Mouse (Mus musculus) kidney, embryonic 14.5 days (tissue): ENCODE data around the gene Lefty2. TPM values are rescaled to one million over a fixed set of nuclear protein-coding genes. Genes with fewer than 3 reads are reported as not detected.
A peak's percentile ranks its signal among the peaks of the same experiment; 100 is the strongest.
"Not testable (repeated sequence)": the region's sequence is repeated elsewhere in the genome, so short reads cannot be mapped to it uniquely, and the experiment has no call there.

ENCODE experiments used
- ATAC-seq: fragments of 200-750 bp; cut with Nextera tagmentation; 2 replicates; pipeline ENCODE4 v1.8.0; 2017; ENCODE audit warnings: moderate number of reproducible peaks, mild to moderate bottlenecking, moderate TSS enrichment, moderate library complexity; ENCODE audit not compliant: low FRiP score, low TSS enrichment
- H3K27ac ChIP-seq: fragments of 300-500 bp; sonication (generic); 2 replicates; pipeline ENCODE4 v1.5.1; 2014; ENCODE audit warnings: low read depth, mild to moderate bottlenecking, low read length, moderate library complexity, mixed read lengths
- H3K27me3 ChIP-seq: fragments of 300-500 bp; sonication (generic); 2 replicates; pipeline ENCODE4 v1.6.1; 2014; ENCODE audit warnings: mild to moderate bottlenecking, low read length; ENCODE audit not compliant: control insufficient read depth, insufficient read depth
- H3K36me3 ChIP-seq: fragments of 300-500 bp; sonication (generic); 2 replicates; pipeline ENCODE4 v1.6.1; 2014; ENCODE audit warnings: low read length, mixed read lengths; ENCODE audit not compliant: control insufficient read depth, insufficient read depth
- H3K4me1 ChIP-seq: fragments of 300-500 bp; sonication (generic); 2 replicates; pipeline ENCODE4 v1.6.1; 2014; ENCODE audit warnings: low read length, mixed read lengths; ENCODE audit not compliant: control insufficient read depth, insufficient read depth
- H3K4me2 ChIP-seq: fragments of 300-500 bp; sonication (generic); replicated peaks from 2 replicates; pipeline ENCODE4 v1.6.1; 2014; ENCODE audit warnings: low read depth, mild to moderate bottlenecking, low read length
- H3K4me3 ChIP-seq: fragments of 300-500 bp; sonication (generic); 2 replicates; pipeline ENCODE4 v1.5.1; 2014; ENCODE audit warnings: mild to moderate bottlenecking, low read length
- H3K9ac ChIP-seq: fragments of 300-500 bp; sonication (generic); 2 replicates; pipeline ENCODE4 v1.6.1; 2014; ENCODE audit warnings: low read depth, mild to moderate bottlenecking, low read length, moderate library complexity
- H3K9me3 ChIP-seq: fragments of 300-500 bp; sonication (generic); 2 replicates; pipeline ENCODE4 v1.6.1; 2016; ENCODE audit warnings: low read length; ENCODE audit not compliant: control insufficient read depth
- WGBS: fragments of 180-500 bp; shearing (Covaris S2); extraction: QIAGEN DNeasy Blood & Tissue Kit; methylation state at CpG from one replicate; pipeline ENCODE4 v1.1.7; 2014; 5-methylcytosine and 5-hydroxymethylcytosine counted together
- polyA plus RNA-seq: library from polyadenylated mRNA; unstranded; fragments of >200 nt; fragmentation: Nextera tagmentation; extraction: Ambion mirVana; gene quantifications from 2 replicates; pipeline ENCODE4 v1.2.1, GENCODE M21; 2014

The Lefty2 gene
- polyA plus RNA-seq, 1 experiment from 2014 or later, result not detected

DNA sequence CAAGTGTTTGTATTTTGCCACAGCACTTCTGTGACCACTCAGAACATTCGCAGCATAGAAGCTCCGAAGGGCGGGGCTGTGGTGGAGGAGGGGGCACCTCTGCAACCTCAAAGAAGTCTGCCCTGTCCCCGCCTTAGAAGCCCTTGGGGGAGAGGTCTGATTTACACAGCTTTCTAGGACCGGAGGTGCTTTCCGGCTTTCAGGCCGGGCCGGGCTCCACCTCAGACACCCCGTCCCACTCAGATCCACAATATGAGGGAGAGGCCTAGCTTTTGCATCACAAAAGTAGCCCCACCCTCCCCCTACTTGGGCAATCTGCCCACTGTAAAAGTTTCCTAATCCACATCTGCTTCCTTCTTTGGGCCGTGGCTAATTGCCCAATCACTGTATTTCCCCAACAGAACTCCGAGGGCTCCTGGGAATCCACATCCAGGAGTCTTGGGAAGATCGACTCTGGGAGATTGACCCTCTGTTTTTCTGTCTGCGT, 4.3 kb upstream of the Lefty2 start:
- no peak overlapping the region for H3K27ac ChIP-seq
- H3K4me3 ChIP-seq, result peak overlapping the region; percentile 0; the same call in 1 of the 2 replicates
- WGBS, result 2% methylated on average over 13 of the region's 13 CpGs
- H3K9me3 ChIP-seq, result no peaks in the 10 kb centered on the region
- peaks cover 10% of the 10 kb centered on the region for H3K27me3 ChIP-seq
- peak overlapping the region; percentile 16 for H3K4me2 ChIP-seq
- no peaks in the 10 kb centered on the region for H3K36me3 ChIP-seq
- peaks cover 16% of the 10 kb centered on the region for H3K4me1 ChIP-seq
- peak; percentile 74 for ATAC-seq
- peak overlapping the region; percentile 32; the same call in 1 of the 2 replicates for H3K9ac ChIP-seq

DNA sequence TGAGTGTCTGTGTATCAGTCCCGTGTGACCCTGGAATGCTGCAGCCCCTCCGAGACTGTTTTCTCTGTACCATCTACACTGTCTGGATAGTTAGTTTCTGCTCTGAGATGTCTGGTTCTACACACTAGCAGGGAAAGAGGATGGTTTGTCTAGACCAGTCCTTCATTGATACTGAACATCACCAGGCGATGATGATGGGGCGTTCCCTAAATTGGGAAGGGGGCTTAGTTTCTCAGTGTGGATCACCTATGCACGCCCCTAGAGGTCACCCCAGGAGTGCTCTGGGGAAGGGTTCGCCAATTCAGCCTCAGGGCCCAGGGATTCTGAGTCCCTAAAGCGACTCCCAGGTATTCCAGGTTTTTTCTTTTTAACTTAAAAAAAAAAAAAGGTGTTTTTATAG, 3.7 kb upstream of the Lefty2 start:
- Histone ChIP-seq H3K9ac (peak overlapping the region; percentile 32; the same call in 1 of the 2 replicates), H3K4me2 (peak overlapping the region; percentile 16), H3K27me3 (peaks cover 13% of the 10 kb centered on the region), H3K4me1 (peaks cover 10% of the 10 kb centered on the region), H3K9me3 (no peaks in the 10 kb centered on the region), H3K4me3 (no peak overlapping the region; the same call in 1 of the 2 replicates), H3K36me3 (no peaks in the 10 kb centered on the region), H3K27ac (no peak overlapping the region)
- 37% methylated on average over 7 of the region's 7 CpGs for WGBS
- ATAC-seq, result no peak; the same call in 1 of the 2 replicates

- peaks cover 20% of the 10 kb centered on the region for H3K27me3 ChIP-seq
- H3K9ac ChIP-seq, result no peak overlapping the region
- H3K9me3 ChIP-seq, result no peaks in the 10 kb centered on the region
- H3K4me1 ChIP-seq, result peaks cover 9% of the 10 kb centered on the region; the same call in 1 of the 2 replicates
- WGBS, result 44% methylated on average over 6 of the region's 6 CpGs
- no peak overlapping the region for H3K4me3 ChIP-seq
- H3K27ac ChIP-seq, result no peak overlapping the region
- ATAC-seq, result no peak
- no peaks in the 10 kb centered on the region for H3K36me3 ChIP-seq
- H3K4me2 ChIP-seq, result no peak overlapping the region
Observed at GRCm38 (mm10) chr1:180889841-180890240, 3.1 kb upstream of the Lefty2 start.

- Histone ChIP-seq H3K4me3 (peak overlapping the region; percentile 19), H3K27me3 (peaks cover 26% of the 10 kb centered on the region), H3K4me2 (peak overlapping the region; percentile 29)
- H3K36me3 ChIP-seq, H3K9me3 ChIP-seq, H3K9ac ChIP-seq, H3K4me1 ChIP-seq, H3K27ac ChIP-seq: not testable (repeated sequence)
- peak; percentile 66 for ATAC-seq
- WGBS, result 6% methylated on average over 46 of the region's 51 CpGs
Observed at GRCm38 (mm10) chr1:180894088-180894987, 1.4 kb downstream of the Lefty2 start.

DNA sequence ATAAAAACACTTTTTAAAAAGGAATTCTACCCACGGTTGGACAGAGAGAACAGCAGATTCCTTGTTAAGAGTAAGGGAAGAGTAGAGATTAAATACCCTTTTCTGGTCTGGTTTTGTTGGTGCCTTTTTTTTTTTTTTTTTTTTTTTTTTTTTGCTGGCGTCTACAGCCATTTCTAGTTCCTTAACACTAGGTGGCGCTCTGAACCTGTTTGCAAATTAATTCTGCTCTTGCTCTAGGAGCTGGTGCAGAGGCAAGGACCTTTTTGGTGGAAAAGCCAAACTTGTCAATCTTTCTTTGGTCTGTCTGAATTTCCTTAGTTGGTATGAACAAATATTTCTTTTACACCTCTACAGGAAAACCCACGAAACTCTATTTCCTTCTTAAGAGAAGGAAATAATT, 8.2 kb downstream of the Lefty2 start:
- no peak overlapping the region for H3K9ac ChIP-seq
- H3K4me2 ChIP-seq, result no peak overlapping the region
- no peaks in the 10 kb centered on the region for H3K27me3 ChIP-seq
- no peak overlapping the region for H3K4me3 ChIP-seq
- H3K9me3 ChIP-seq, result no peaks in the 10 kb centered on the region
- no peak for ATAC-seq
- no peak overlapping the region for H3K27ac ChIP-seq
- WGBS, result 2% methylated on average over 4 of the region's 4 CpGs
- H3K4me1 ChIP-seq, result peaks cover 8% of the 10 kb centered on the region; the same call in 1 of the 2 replicates
- peaks cover 4% of the 10 kb centered on the region; the same call in 1 of the 2 replicates for H3K36me3 ChIP-seq

DNA sequence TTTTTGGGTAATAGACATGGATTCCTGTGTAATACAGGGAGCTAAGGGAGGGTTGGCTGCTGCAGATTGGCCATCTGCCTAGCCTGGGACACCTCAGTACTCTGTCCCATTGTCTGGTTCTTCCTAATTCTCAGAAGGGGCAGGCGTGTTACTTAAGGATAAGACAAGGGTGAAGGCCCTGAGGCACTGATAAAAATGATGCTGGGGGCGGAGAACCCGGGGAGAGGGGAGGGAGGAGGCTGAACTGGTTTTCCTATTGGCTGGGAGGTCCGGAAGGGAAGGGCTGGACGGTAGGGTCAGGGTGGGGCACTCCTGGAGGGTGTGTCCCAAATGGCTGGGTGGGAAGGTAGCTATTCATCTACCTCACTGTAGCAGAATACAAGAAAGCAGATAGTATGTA, 10.0 kb downstream of the Lefty2 start:
- Histone ChIP-seq H3K9me3 (no peaks in the 10 kb centered on the region), H3K4me2 (no peak overlapping the region), H3K4me3 (no peak overlapping the region), H3K27me3 (no peaks in the 10 kb centered on the region), H3K36me3 (peaks cover 22% of the 10 kb centered on the region), H3K9ac (no peak overlapping the region), H3K4me1 (peaks cover 8% of the 10 kb centered on the region; the same call in 1 of the 2 replicates), H3K27ac (no peak overlapping the region)
- no peak for ATAC-seq
- WGBS, result 31% methylated on average over 5 of the region's 5 CpGs

GRCm38 (mm10) chr1:180903666-180904038, 10.7 kb downstream of the Lefty2 start:
- Histone ChIP-seq H3K36me3 (peaks cover 27% of the 10 kb centered on the region), H3K27me3 (no peaks in the 10 kb centered on the region), H3K4me1 (peaks cover 8% of the 10 kb centered on the region; the same call in 1 of the 2 replicates), H3K27ac (peak overlapping the region; percentile 81), H3K9ac (peak overlapping the region; percentile 92; the same call in 1 of the 2 replicates), H3K4me2 (peak overlapping the region; percentile 39), H3K9me3 (no peaks in the 10 kb centered on the region), H3K4me3 (peak overlapping the region; percentile 96)
- WGBS, result 25% methylated on average over 10 of the region's 10 CpGs
- ATAC-seq, result peak; percentile 25; the same call in 1 of the 2 replicates

GRCm38 (mm10) chr1:180904039-180904814, 11.3 kb downstream of the Lefty2 start, which contains the start of gene Pycr2:
Gene Pycr2, plus strand, starts transcription at chr1:180904293.
- Histone ChIP-seq H3K4me1 (peaks cover 8% of the 10 kb centered on the region; the same call in 1 of the 2 replicates), H3K4me3 (peak within 1 kb of the TSS; percentile 96), H3K9ac (peak within 1 kb of the TSS; percentile 92), H3K27ac (peak within 1 kb of the TSS; percentile 81), H3K27me3 (no peaks in the 10 kb centered on the region), H3K9me3 (no peaks in the 10 kb centered on the region), H3K36me3 (peaks cover 27% of the 10 kb centered on the region), H3K4me2 (peak within 1 kb of the TSS; percentile 81)
- ATAC-seq, result peak; percentile 99
- WGBS, result under 1% methylated on average over 52 of the region's 52 CpGs
